Mouse (Mus musculus) forebrain, embryonic 12.5 days (tissue): ENCODE data around the gene Fam76b. TPM values are rescaled to one million over a fixed set of nuclear protein-coding genes. Genes with fewer than 3 reads are reported as not detected.
"Not testable (repeated sequence)": the region's sequence is repeated elsewhere in the genome, so short reads cannot be mapped to it uniquely, and the experiment has no call there.

Experiments
- ATAC-seq: fragments of 200-750 bp; cut with Nextera tagmentation; 2 replicates; pipeline ENCODE4 v1.8.0; 2017; ENCODE audit warnings: moderate TSS enrichment; ENCODE audit not compliant: low FRiP score
- H3K27ac ChIP-seq: fragments of 300-500 bp; sonication (generic); 2 replicates; pipeline ENCODE4 v1.5.1; 2016; ENCODE audit warnings: mild to moderate bottlenecking
- H3K27me3 ChIP-seq: fragments of 300-500 bp; sonication (generic); 2 replicates; pipeline ENCODE4 v1.6.1; 2016; ENCODE audit warnings: mild to moderate bottlenecking
- H3K36me3 ChIP-seq: fragments of 300-500 bp; sonication (generic); replicated peaks from 2 replicates; pipeline ENCODE4 v1.6.1; 2016; ENCODE audit warnings: mild to moderate bottlenecking
- H3K4me1 ChIP-seq: fragments of 300-500 bp; sonication (generic); 2 replicates; pipeline ENCODE4 v1.6.1; 2016
- H3K4me2 ChIP-seq: fragments of 300-500 bp; sonication (generic); 2 replicates; pipeline ENCODE4 v1.6.1; 2016; ENCODE audit warnings: mild to moderate bottlenecking, moderate library complexity
- H3K4me3 ChIP-seq: fragments of 300-500 bp; sonication (generic); replicated peaks from 2 replicates; pipeline ENCODE4 v1.5.1; 2016; ENCODE audit warnings: mild to moderate bottlenecking
- H3K9ac ChIP-seq: fragments of 300-500 bp; sonication (generic); 2 replicates; pipeline ENCODE4 v1.6.1; 2016; ENCODE audit warnings: mild to moderate bottlenecking
- H3K9me3 ChIP-seq: fragments of 300-500 bp; sonication (generic); 2 replicates; pipeline ENCODE4 v1.6.1; 2016
- WGBS: fragments of 180-500 bp; shearing (Covaris S2); methylation state at CpG from one replicate; pipeline ENCODE4 v1.1.7; 2016; 5-methylcytosine and 5-hydroxymethylcytosine counted together
- polyA plus RNA-seq: library from polyadenylated mRNA; unstranded; fragments of >200 nt; fragmentation: Nextera tagmentation; extraction: Ambion mirVana; gene quantifications from 2 replicates; pipeline ENCODE4 v1.2.1, GENCODE M21; 2016

The Fam76b gene
- polyA plus RNA-seq = 34.5 and 34.6 TPM in 2 replicates

DNA sequence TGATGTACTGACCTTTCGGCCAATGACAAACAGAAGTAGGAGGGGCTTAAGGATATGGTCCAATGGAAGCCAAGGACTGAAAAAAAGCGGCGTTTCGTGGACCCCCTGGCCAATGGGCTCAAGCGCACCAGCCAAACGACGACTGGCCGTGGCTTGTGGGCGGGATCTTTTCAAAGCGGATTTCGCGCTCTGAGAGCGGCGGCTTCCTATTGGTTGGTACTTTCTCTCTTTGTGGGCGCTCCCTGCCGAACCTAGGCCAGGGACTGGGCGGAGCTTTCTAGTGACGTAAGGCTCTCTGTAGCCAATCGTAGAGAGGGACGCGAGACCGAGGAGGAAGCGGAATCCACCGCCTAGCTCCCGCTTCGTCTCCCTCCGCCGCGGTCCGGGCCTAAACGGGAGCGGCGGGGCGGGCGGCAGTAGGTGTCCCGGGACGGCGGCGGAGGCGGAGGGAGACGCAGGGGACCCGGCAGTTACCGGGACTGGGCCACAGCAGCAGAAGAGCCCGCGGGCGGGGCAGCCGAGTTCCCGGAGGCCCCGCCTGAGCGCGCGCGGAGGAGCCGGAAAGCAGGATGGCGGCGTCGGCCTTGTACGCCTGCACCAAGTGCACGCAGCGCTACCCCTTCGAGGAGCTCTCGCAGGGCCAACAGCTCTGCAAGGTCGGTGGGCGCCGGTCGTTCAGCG is at the start of gene Fam76b:
Fam76b (plus strand) TSS at position 311 of the 681 bp plus-strand sequence.
- ATAC-seq = peak; percentile 97
- Histone ChIP-seq H3K4me2 (peak within 1 kb of the TSS; percentile 80), H3K36me3 (peaks cover 23% of the 10 kb centered on the region), H3K27ac (peak within 1 kb of the TSS; percentile 99), H3K4me3 (peak within 1 kb of the TSS; percentile 86), H3K27me3 (no peaks in the 10 kb centered on the region), H3K9ac (peak within 1 kb of the TSS; percentile 92), H3K9me3 (no peaks in the 10 kb centered on the region), H3K4me1 (peaks cover 22% of the 10 kb centered on the region)
- WGBS = under 1% methylated on average over 67 of the region's 67 CpGs

DNA sequence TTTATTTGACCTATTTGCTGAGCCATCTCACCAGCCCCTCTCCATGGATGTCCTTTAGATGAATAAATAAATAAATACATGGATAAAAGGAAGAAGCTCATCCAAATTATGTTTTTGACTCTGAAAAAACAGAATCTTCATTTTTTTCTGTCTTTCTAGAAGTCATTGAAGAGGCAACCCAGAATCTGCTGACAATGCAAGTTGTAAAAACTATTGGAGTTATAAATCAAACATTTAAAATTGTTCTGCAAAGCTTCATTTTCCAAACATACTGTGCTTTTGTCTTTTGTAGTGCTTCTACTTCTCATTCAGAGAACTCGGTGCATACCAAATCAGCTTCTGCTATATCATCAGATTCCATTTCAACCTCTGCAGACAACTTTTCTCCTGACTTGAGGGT is 45.5 kb upstream of the Fam76b start:
- Histone ChIP-seq H3K9me3 (no peaks in the 10 kb centered on the region), H3K4me2 (no peak overlapping the region), H3K36me3 (peaks cover 21% of the 10 kb centered on the region), H3K9ac (no peak overlapping the region), H3K4me1 (no peaks in the 10 kb centered on the region), H3K4me3 (no peak overlapping the region), H3K27ac (no peak overlapping the region), H3K27me3 (no peaks in the 10 kb centered on the region)
- WGBS = 96% methylated on average over 1 of the region's 1 CpGs
- ATAC-seq = no peak

GRCm38 (mm10) chr9:13790864-13791263 is 36.7 kb upstream of the Fam76b start:
- not testable (repeated sequence) for H3K9ac ChIP-seq, H3K4me2 ChIP-seq, H3K4me1 ChIP-seq, H3K27ac ChIP-seq, H3K9me3 ChIP-seq, H3K4me3 ChIP-seq, ATAC-seq, H3K27me3 ChIP-seq
- H3K36me3 ChIP-seq = peaks cover 39% of the 10 kb centered on the region
- WGBS = 98% methylated on average over 8 of the region's 8 CpGs

- WGBS = 69% methylated on average over 1 of the region's 1 CpGs
- Histone ChIP-seq H3K9ac (no peak overlapping the region), H3K9me3 (no peaks in the 10 kb centered on the region), H3K36me3 (peaks cover 45% of the 10 kb centered on the region), H3K27me3 (no peaks in the 10 kb centered on the region), H3K27ac (no peak overlapping the region), H3K4me3 (no peak overlapping the region), H3K4me2 (no peak overlapping the region), H3K4me1 (no peaks in the 10 kb centered on the region)
- ATAC-seq = no peak
Measured at GRCm38 (mm10) chr9:13794302-13794701, 33.2 kb upstream of the Fam76b start.

DNA sequence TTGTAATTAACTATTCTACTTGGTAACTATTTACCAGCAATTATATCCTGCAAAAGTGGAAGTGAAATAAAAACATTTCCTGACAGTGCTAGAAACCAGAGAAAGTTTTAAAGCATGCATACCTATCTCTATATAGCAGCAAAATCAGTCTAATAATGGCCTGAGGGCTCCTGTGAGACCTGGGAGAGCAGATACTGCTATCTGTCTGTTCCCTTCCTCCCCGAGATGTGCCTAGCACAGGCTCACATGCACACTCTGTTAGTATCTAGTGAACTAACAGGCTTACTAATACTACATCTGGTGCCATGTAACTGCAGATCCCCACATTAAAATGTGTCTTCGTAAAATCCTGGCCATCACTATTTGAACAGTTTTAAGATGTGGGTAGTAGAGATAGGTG is 32.8 kb upstream of the Fam76b start:
- Histone ChIP-seq H3K36me3 (peaks cover 45% of the 10 kb centered on the region), H3K9me3 (no peaks in the 10 kb centered on the region), H3K27me3 (no peaks in the 10 kb centered on the region), H3K9ac (no peak overlapping the region), H3K4me3 (no peak overlapping the region), H3K4me1 (no peaks in the 10 kb centered on the region), H3K4me2 (no peak overlapping the region), H3K27ac (no peak overlapping the region)
- 93% methylated on average over 2 of the region's 2 CpGs for WGBS
- no peak for ATAC-seq

DNA sequence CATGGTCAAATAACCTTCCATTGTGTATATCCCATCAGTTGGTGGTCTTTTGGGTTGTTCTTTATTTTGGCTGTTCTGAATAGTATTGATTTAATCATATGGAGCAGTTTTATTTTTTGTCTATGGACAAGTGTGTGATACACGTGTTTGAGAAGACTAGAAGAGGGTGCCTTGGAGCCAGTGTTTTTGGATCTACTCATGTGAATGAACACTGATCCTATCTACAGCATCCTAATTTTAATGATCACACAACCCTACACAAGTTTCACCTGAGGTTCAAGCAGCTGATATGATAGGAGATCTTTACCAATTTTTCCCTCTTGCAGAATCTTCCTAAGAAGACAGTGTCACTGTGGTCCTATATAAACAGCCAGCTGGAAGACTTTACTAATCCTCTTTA is 23.0 kb upstream of the Fam76b start:
- Histone ChIP-seq H3K27ac (no peak overlapping the region), H3K36me3 (peaks cover 69% of the 10 kb centered on the region), H3K9ac (no peak overlapping the region), H3K4me3 (no peak overlapping the region), H3K9me3 (no peaks in the 10 kb centered on the region), H3K27me3 (no peaks in the 10 kb centered on the region), H3K4me2 (no peak overlapping the region), H3K4me1 (no peaks in the 10 kb centered on the region)
- no peak for ATAC-seq
- WGBS = 84% methylated on average over 1 of the region's 1 CpGs

GRCm38 (mm10) chr9:13806854-13807253 is 20.7 kb upstream of the Fam76b start:
- Histone ChIP-seq H3K27me3 (no peaks in the 10 kb centered on the region), H3K4me1 (no peaks in the 10 kb centered on the region), H3K9me3 (no peaks in the 10 kb centered on the region), H3K4me3 (no peak overlapping the region), H3K27ac (no peak overlapping the region), H3K9ac (no peak overlapping the region), H3K36me3 (peaks cover 75% of the 10 kb centered on the region), H3K4me2 (no peak overlapping the region)
- ATAC-seq = no peak
- WGBS = 94% methylated on average over 7 of the region's 7 CpGs

DNA sequence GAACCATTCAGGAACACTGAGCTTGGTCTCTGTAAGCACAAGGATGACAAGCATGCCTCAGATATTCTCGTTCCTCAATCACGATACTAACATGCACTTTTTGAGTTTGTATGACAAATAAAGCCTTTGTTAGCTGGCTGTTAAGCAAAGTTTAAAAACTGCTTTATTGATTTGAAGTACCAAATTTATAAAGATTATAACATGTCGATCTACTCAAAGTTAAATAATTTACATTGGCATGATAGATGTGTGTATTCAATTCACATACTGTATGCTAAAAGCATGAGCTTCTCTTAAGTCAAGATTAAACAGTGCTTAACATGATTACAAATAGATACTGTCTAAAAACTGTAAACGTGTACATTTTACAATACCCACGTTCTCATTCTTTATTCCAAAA is 19.9 kb upstream of the Fam76b start:
- H3K27ac ChIP-seq = no peak overlapping the region
- WGBS = 90% methylated on average over 5 of the region's 5 CpGs
- ATAC-seq = no peak
- no peak overlapping the region for H3K4me3 ChIP-seq
- no peaks in the 10 kb centered on the region for H3K27me3 ChIP-seq
- peaks cover 77% of the 10 kb centered on the region for H3K36me3 ChIP-seq
- no peaks in the 10 kb centered on the region for H3K9me3 ChIP-seq
- H3K4me1 ChIP-seq = no peaks in the 10 kb centered on the region
- H3K4me2 ChIP-seq = no peak overlapping the region
- no peak overlapping the region for H3K9ac ChIP-seq

- no peak overlapping the region for H3K4me2 ChIP-seq
- ATAC-seq = no peak
- H3K9ac ChIP-seq = no peak overlapping the region
- no peaks in the 10 kb centered on the region for H3K9me3 ChIP-seq
- no peak overlapping the region for H3K4me3 ChIP-seq
- peaks cover 80% of the 10 kb centered on the region for H3K36me3 ChIP-seq
- no peaks in the 10 kb centered on the region for H3K27me3 ChIP-seq
- no peaks in the 10 kb centered on the region for H3K4me1 ChIP-seq
- H3K27ac ChIP-seq = no peak overlapping the region
Measured at GRCm38 (mm10) chr9:13809937-13810336, 17.6 kb upstream of the Fam76b start.

- no peak overlapping the region for H3K27ac ChIP-seq
- ATAC-seq = no peak
- 86% methylated on average over 9 of the region's 9 CpGs for WGBS
Measured at GRCm38 (mm10) chr9:13818369-13818768, 9.1 kb upstream of the Fam76b start.

GRCm38 (mm10) chr9:13820774-13821173 is 6.7 kb upstream of the Fam76b start:
- no peak overlapping the region for H3K4me3 ChIP-seq
- H3K4me2 ChIP-seq = no peak overlapping the region
- H3K27ac ChIP-seq = no peak overlapping the region
- H3K4me1 ChIP-seq = peaks cover 16% of the 10 kb centered on the region
- WGBS = 94% methylated on average over 3 of the region's 3 CpGs
- no peak for ATAC-seq
- H3K9me3 ChIP-seq = no peaks in the 10 kb centered on the region
- no peak overlapping the region for H3K9ac ChIP-seq
- peaks cover 51% of the 10 kb centered on the region for H3K36me3 ChIP-seq
- no peaks in the 10 kb centered on the region for H3K27me3 ChIP-seq

More at GRCm38 (mm10) chr9:13818369-13818768, 9.1 kb upstream of the Fam76b start:
- H3K9ac ChIP-seq = no peak overlapping the region
- no peaks in the 10 kb centered on the region for H3K4me1 ChIP-seq
- peaks cover 73% of the 10 kb centered on the region for H3K36me3 ChIP-seq
- H3K4me2 ChIP-seq = no peak overlapping the region
- H3K27me3 ChIP-seq = no peaks in the 10 kb centered on the region
- H3K4me3 ChIP-seq = no peak overlapping the region
- no peaks in the 10 kb centered on the region for H3K9me3 ChIP-seq

DNA sequence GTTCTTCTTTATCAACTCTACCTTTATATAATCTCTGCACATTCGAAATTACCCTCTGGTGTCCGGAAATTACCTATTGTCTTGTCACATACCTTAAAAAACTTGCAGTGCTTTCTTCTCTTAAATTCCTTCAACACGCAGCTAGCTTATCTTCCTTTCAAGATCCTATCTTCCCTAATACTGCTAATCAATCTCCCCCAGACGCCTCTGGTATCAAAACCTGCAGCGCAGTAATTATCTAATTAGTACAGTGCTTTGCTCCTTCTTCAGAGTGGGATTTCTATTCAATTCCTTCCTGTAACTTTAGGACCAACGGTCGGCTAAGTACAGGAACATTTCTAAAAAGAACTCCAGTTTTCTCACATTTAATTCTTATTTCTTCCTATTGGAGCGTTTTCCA is 1.6 kb upstream of the Fam76b start:
- Histone ChIP-seq H3K4me3 (peak overlapping the region; percentile 86), H3K4me2 (peak overlapping the region; percentile 63), H3K4me1 (peaks cover 22% of the 10 kb centered on the region), H3K27ac (peak overlapping the region; percentile 99), H3K9me3 (no peaks in the 10 kb centered on the region), H3K9ac (peak overlapping the region; percentile 87), H3K27me3 (no peaks in the 10 kb centered on the region), H3K36me3 (peaks cover 16% of the 10 kb centered on the region)
- no peak for ATAC-seq
- WGBS = 6% methylated on average over 8 of the region's 8 CpGs

DNA sequence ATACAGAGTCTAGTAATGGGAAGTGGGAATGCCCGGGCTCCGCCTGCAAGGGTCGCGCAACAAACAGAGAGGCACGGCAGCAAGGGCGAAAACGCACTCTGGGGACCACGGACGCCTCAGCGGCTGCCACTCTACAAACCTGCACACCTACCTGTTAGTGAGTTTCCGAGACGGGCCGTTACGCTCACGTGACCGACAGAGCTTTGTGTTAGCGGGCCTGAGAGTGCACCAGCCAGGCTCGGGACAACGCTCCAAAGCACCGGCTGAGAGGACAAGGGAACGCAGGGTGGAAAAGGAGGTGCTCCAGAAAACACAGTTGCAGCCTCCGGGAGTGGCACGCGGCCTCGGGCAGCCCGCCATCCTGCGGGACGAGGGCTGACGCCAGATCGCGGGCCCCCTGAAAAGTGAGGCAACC is 1.1 kb upstream of the Fam76b start:
- H3K36me3 ChIP-seq = peaks cover 16% of the 10 kb centered on the region
- under 1% methylated on average over 31 of the region's 31 CpGs for WGBS
- peaks cover 22% of the 10 kb centered on the region for H3K4me1 ChIP-seq
- peak overlapping the region; percentile 99 for H3K27ac ChIP-seq
- no peaks in the 10 kb centered on the region for H3K9me3 ChIP-seq
- H3K4me3 ChIP-seq = peak overlapping the region; percentile 86
- peak overlapping the region; percentile 87 for H3K9ac ChIP-seq
- ATAC-seq = peak; percentile 15
- peak overlapping the region; percentile 63 for H3K4me2 ChIP-seq
- no peaks in the 10 kb centered on the region for H3K27me3 ChIP-seq
